Mouse (Mus musculus) olfactory bulb, adult 2 months (tissue): ENCODE results near the gene Syce3.

ENCODE experiments used
- CTCF ChIP-seq: fragments of 200-500 bp; IDR thresholded peaks from 2 replicates; pipeline ENCODE4 v1.5.1; 2012; ENCODE audit warnings: low read depth, mild to moderate bottlenecking, low read length, moderate library complexity; ENCODE audit not compliant: insufficient read depth
- POLR2A ChIP-seq: fragments of 200-500 bp; IDR thresholded peaks from 2 replicates; pipeline ENCODE4 v1.6.1; 2012; ENCODE audit warnings: mild to moderate bottlenecking, low read depth, low read length, moderate library complexity; ENCODE audit not compliant: insufficient read depth

DNA sequence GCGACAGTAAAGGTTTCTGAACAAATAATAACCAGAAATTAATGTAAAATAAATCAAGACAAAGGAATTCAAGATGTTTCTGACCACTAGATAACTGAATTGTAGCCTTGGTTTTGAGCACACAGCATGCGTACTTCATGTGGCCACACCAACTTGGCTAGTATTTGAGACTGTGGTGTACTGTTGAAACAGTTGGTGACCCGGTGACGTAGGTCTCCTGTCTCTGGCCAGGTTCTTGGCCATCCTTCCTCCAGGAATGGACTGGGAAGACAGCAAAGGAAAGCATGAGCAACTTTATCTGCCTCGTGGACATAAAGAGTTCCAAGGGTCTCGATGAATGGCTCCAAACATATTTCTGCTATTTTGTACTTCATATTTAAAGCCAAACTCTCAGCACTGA lies 21.5 kb upstream of the Syce3 start:
- no peak for TF ChIP-seq CTCF
- no peak for TF ChIP-seq POLR2A
